Mouse (Mus musculus) left cerebral cortex, adult 11 months (tissue): ENCODE measurements around the gene Eif5a.
"Not testable (repeated sequence)": the region's sequence is repeated elsewhere in the genome, so short reads cannot be mapped to it uniquely, and the experiment has no call there.

Experiments
- DNase-seq: peaks from one replicate; pipeline ENCODE4 v3.0.0; 2022; ENCODE audit warnings: low spot score

Gene Eif5a

GRCm38 (mm10) chr11:69945997-69946891 lies 24.5 kb upstream of the Eif5a start:
- DNase-seq = no peak

- no peak for DNase-seq
These were observed 23.5 kb upstream of the Eif5a start for GRCm38 (mm10) chr11:69945216-69945615.

- DNase-seq = no peak
These were observed 19.2 kb upstream of the Eif5a start for GRCm38 (mm10) chr11:69940962-69941361.

DNA sequence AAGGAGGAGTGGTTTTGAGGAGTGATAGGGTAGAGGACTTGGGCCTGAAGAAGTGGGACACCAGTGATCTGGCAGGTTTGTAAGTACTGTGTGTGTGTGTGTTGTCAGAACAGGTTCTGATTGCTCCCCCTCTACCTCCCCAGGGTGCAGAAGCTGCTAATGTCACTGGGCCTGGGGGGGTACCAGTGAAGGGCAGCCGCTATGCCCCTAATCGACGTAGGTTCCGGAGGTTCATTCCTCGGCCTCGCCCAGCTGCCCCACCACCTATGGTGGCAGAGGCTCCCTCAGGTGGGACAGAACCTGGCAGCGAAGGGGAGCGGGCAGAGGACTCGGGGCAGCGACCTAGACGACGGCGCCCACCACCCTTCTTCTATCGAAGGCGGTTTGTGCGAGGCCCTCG lies 18.0 kb upstream of the Eif5a start:
- DNase-seq = no peak

- DNase-seq = no peak
These were observed 17.4 kb upstream of the Eif5a start for GRCm38 (mm10) chr11:69939181-69939580.

DNA sequence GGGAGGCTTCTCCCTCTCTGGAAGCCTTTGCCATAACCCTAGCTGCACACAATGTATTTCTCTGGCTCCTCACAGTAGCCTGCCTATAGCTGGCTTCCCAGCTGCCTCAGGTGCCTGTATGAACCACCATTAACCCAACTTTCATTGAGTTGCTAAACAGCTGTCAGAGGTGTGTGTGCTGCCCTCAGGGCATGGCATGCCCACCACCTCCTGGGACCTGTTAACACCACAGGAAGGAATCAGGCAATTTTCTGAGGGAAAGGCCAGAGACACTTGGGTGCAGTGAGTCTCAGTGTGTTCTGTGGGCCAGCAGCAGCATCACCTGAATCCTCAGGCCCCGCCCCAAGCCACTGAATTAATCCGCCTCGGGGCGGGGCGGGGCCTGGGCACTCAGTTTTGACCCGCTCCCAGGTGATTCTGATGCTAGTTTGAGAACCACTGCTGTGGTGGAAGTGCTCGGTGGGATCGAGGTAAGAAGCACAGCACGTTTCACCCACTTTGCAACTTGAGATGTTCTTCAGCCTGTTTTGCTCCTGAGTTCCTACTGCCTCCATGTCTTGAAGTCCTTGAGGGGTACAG lies 16.7 kb upstream of the Eif5a start:
- DNase-seq = no peak

DNA sequence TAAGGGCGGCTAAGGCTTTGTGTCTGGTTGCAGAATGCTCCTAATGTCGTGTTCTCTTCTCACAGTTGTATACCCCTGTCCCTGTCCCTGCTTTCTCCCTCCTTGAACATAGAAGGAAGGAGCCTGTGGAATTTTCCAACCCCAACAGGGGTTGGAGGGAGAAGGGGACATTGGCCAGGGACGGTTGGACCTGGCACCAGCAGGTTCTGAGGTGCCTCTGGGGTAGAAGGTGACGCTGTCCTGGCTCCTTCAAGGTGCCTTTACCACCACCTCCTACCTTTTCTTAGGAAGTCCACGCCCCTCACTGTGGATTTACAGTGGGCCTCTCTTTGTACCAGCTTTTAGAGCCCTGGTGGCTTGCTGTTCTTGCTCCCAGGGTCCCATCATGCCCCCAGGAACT lies 16.1 kb upstream of the Eif5a start:
- no peak for DNase-seq

DNA sequence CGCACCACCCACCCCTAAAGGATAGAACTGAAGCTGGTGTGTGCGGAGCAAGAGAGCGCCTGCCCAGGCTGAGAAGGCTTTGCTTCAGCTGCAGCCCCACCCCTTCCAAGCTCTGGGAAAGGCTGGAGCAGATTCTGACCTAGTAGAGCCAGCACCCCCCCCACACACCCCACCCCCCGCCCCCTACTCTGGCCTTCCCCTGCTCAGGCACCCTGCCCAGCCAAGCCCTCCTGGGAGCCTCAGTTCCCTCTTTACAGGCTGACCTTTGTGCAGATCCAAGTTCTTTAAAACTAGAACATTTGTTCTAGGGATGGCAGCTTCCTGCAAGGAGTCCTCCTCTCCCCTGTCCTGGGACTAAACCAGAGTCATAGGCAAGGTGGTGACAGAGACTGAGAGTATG lies 15.6 kb upstream of the Eif5a start:
- no peak for DNase-seq

DNA sequence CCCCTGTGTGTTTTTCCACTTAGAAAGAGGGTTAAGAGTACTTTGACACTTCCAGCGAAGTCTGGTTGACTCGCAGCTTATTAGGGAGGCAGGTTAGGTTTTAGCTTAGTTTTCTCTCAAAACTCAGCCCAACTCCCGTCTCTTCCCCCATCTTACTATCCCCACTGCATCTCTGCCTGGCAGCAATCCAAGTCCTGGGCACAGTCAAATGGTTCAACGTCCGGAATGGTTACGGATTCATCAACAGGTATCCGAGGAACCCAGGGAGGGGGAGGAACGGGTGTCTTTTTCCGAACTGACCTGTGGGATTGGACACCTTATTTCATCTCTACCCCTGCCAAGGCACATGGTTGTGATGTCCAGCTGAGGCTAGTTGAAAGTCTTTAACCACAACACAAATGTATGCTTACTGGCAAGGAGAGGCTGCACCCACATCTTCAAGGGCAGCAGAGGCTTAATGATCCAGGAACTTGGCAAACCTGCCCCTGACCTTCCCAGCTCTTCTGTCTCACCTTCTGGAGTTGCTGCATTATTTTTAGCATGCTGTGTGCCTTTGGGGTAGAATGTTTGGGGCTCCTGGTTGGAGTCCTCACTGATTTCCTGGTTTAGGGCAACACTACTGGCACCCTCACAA lies 15.1 kb upstream of the Eif5a start:
- no peak for DNase-seq

- DNase-seq = no peak
These were observed 14.4 kb upstream of the Eif5a start for GRCm38 (mm10) chr11:69936156-69936555.

DNA sequence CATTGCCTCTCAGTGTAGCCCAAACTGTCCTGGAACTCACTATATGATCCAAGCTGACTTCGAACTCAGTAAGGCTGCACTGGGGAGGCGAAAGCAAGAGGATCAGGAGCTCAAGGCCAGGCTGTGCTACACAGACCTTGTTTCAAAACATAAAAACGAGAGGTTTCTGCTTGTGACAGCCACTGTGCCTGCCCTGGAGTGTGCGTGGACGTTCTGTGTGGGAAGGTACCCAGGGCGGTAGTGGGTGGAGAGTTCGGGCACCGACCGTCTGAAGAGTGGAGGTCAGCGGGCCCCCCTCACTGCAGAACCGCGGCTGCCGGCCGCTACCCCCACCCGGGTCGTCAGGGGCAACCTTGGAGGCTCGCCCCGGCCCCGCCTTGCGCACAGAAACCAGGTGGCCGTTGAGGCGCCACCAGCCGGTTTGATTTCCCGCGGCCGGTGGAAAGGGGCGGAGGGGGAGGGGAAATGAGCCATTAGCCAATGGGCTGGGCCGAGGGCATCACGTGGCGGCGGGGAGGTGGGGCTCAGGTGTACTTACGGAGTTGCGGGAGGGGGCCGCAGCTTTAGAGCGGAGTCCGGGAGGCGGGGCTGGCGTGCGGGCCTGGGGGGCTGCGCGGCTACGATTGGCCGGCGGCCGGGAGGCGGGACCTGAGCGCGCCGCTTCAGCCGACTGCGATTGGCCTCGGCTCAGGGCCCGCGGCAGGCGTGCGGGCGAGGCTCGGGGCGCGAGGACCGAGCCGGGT lies 13.6 kb upstream of the Eif5a start, which contains the start of gene Ybx2:
Gene Ybx2, plus strand, starts transcription at position 660 of the 743 bp plus-strand sequence.
- DNase-seq = peak; percentile 73

- DNase-seq = no peak
These were observed 12.9 kb upstream of the Eif5a start for GRCm38 (mm10) chr11:69934681-69935080.

- DNase-seq = no peak
These were observed 12.4 kb upstream of the Eif5a start for GRCm38 (mm10) chr11:69934169-69934568.

- DNase-seq = no peak
These were observed 11.3 kb upstream of the Eif5a start for GRCm38 (mm10) chr11:69933066-69933465.

DNA sequence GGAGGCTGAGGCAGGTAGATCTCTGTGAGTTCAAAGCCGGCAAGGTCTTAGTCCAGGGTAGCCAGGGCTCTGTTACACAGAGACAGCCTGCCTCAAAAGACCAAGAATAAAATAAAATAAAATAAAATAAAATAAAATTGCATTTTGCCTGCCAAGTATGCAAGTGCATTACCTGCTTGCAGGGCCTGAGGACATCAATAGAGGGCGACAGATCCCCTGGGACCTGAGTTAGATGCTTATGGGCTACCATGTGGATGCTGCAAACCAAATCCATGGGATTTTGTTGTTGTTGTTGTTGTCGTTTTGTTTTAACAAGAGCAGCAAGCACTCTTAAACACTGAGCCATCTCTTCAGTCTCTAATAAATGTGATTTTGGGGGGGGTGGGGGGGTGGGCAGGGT lies 10.5 kb upstream of the Eif5a start:
- no peak for DNase-seq

- no peak for DNase-seq
These were observed 10.0 kb upstream of the Eif5a start for GRCm38 (mm10) chr11:69931769-69932168.

DNA sequence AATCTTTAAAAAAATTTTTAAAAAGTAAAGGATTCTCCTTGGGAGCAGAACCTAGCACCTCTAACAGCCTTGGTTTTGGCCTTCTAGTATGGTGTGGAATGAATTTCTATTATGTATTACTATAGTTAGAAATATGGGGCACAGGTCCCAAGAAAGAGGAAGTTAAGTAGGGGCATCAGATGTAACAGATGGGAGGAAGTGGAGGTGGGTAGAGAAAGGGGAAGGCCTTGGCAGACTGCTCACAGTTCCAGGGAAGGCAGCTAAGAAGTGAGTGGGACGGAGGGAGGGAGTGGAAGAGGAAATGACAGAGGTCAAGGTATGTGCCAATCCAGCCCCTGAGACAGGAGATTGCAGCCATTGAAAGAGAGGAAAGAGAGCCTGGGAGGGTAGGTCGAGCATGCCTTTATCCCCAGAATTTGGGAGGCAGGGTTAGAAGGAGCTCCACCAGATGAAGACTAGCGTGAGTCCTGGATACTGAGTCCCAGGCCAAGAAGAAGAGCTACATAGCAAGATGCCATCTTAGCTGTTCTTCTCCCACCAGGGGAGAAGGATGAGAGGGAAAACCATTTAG lies 9.3 kb upstream of the Eif5a start:
- no peak for DNase-seq

- not testable (repeated sequence) for DNase-seq
These were observed 8.4 kb upstream of the Eif5a start for GRCm38 (mm10) chr11:69930176-69930575.

GRCm38 (mm10) chr11:69929712-69930111 lies 8.0 kb upstream of the Eif5a start:
- DNase-seq = no peak

DNA sequence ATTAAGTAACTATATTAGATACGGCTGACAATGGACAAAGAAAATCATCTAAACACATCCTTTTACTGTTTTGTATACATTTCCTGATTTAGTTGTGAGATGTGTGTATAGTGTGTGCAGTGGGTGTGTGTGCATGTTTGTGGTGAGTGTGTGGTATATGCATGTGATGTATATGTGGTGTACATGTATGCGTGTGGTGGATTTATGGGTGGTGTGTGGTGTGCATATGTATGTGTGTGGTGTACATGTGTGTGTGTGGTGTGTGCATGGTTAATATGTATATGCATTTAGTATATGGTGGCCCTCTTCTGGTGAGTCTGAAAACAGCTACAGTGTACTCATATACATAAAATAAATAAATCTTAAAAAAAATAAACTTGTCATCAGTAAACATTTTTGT lies 5.7 kb upstream of the Eif5a start:
- no peak for DNase-seq

GRCm38 (mm10) chr11:69922796-69923195 lies 1.0 kb upstream of the Eif5a start:
- DNase-seq = no peak
